7 mouse cellular contexts compared by ENCODE assay signal in genomic region chr11:51805221-51805981, GRCm38 (mm10). TPM values are rescaled to one million over a fixed set of nuclear protein-coding genes. Genes with fewer than 3 reads are reported as not detected.
DNase-seq lines count a peak whose midpoint lies in the region; ATAC-seq lines count a peak whose summit lies in the region.

No protein-coding gene starts in this region.

- DNase-seq in adrenal gland, postnatal 14 days = peak; percentile 86
- DNase-seq in embryo, embryonic 9.5 days (ENCODE audit: extremely low spot score) = peak; percentile 73
- DNase-seq in heart, adult 11 months = peak; percentile 97
- DNase-seq in kidney, adult 11 months = peak; percentile 80
- DNase-seq in limb, embryonic 10.5 days (ENCODE audit: low spot score) = peak; percentile 63
- peak; percentile 96 for DNase-seq in midbrain, embryonic 11.5 days (ENCODE audit: low spot score, missing footprints)
- DNase-seq in right cerebral cortex, postnatal 36 days (ENCODE audit: low spot score in 2 of 2) = peak; percentile 53 to 69

- no peaks in the 10 kb centered on the region for H3K27me3 ChIP-seq in limb, embryonic 10.5 days (ENCODE audit: low read depth, poor library complexity, severe bottlenecking)
- no peaks in the 10 kb centered on the region for H3K27me3 ChIP-seq in midbrain, embryonic 11.5 days (ENCODE audit: control insufficient read depth, insufficient read depth, low read length)

- peak overlapping the region; percentile 56 for H3K4me3 ChIP-seq in limb, embryonic 10.5 days
- H3K4me3 ChIP-seq in midbrain, embryonic 11.5 days (ENCODE audit: low read depth, low read length) = peak overlapping the region; percentile 41

- peak overlapping the region; percentile 57 for H3K9ac ChIP-seq in midbrain, embryonic 11.5 days (ENCODE audit: low read length)

- no peaks in the 10 kb centered on the region for H3K9me3 ChIP-seq in limb, embryonic 10.5 days (replicated peaks)
- H3K9me3 ChIP-seq in midbrain, embryonic 11.5 days (ENCODE audit: control insufficient read depth, low read length) = no peaks in the 10 kb centered on the region

- ATAC-seq in midbrain, embryonic 11.5 days (ENCODE audit: low FRiP score) = peak; percentile 69

- H3K4me1 ChIP-seq in limb, embryonic 10.5 days = peaks cover 24% of the 10 kb centered on the region
- H3K4me1 ChIP-seq in midbrain, embryonic 11.5 days (ENCODE audit: control insufficient read depth, insufficient read depth, low read length) = no peaks in the 10 kb centered on the region

- H3K4me2 ChIP-seq in midbrain, embryonic 11.5 days = peak overlapping the region; percentile 59

- WGBS in limb, embryonic 10.5 days = 21% methylated on average over 17 of the region's 17 CpGs
- WGBS in midbrain, embryonic 11.5 days = 17% methylated on average over 17 of the region's 17 CpGs

- no peaks in the 10 kb centered on the region for H3K36me3 ChIP-seq in limb, embryonic 10.5 days
- no peaks in the 10 kb centered on the region for H3K36me3 ChIP-seq in midbrain, embryonic 11.5 days (ENCODE audit: control insufficient read depth, insufficient read depth, low read length)

- peak overlapping the region; percentile 75 for H3K27ac ChIP-seq in limb, embryonic 10.5 days
- no peak overlapping the region for H3K27ac ChIP-seq in midbrain, embryonic 11.5 days (ENCODE audit: low read depth, low read length)

RNA-seq across cellular contexts. Expression of gene Sar1b, which starts 41.9 kb away (rescaled TPM):
- 95.1 and 99.2 TPM in 2 replicates for total RNA-seq in adrenal gland, postnatal 14 days (2021)
- 96.8 and 106 TPM in 2 replicates for polyA plus RNA-seq in limb, embryonic 10.5 days (2016; fragmentation: Nextera tagmentation; extraction: Ambion mirVana)
- 128 and 141 TPM in 2 replicates for polyA plus RNA-seq in midbrain, embryonic 11.5 days (2014; fragmentation: Nextera tagmentation; extraction: Ambion mirVana)

RNA-seq across cellular contexts. Expression of gene Sec24a, which starts 42.0 kb away (rescaled TPM):
- 31.7 and 37.9 TPM in 2 replicates for total RNA-seq in adrenal gland, postnatal 14 days (2021)
- 10.4 and 13.4 TPM in 2 replicates for polyA plus RNA-seq in limb, embryonic 10.5 days (2016; fragmentation: Nextera tagmentation; extraction: Ambion mirVana)
- polyA plus RNA-seq in midbrain, embryonic 11.5 days (2014; fragmentation: Nextera tagmentation; extraction: Ambion mirVana) = 13.0 and 14.5 TPM in 2 replicates

RNA-seq across cellular contexts. Expression of gene Jade2, which starts 52.1 kb away (rescaled TPM):
- 11.9 and 15.1 TPM in 2 replicates for total RNA-seq in adrenal gland, postnatal 14 days (2021)
- 0.69 and 0.78 TPM in 2 replicates for polyA plus RNA-seq in limb, embryonic 10.5 days (2016; fragmentation: Nextera tagmentation; extraction: Ambion mirVana)
- polyA plus RNA-seq in midbrain, embryonic 11.5 days (2014; fragmentation: Nextera tagmentation; extraction: Ambion mirVana) = 0.20 and 0.22 TPM in 2 replicates
